Mouse (Mus musculus): Measurements from ENCODE around the gene Mvb12b.

The Mvb12b gene

DNA sequence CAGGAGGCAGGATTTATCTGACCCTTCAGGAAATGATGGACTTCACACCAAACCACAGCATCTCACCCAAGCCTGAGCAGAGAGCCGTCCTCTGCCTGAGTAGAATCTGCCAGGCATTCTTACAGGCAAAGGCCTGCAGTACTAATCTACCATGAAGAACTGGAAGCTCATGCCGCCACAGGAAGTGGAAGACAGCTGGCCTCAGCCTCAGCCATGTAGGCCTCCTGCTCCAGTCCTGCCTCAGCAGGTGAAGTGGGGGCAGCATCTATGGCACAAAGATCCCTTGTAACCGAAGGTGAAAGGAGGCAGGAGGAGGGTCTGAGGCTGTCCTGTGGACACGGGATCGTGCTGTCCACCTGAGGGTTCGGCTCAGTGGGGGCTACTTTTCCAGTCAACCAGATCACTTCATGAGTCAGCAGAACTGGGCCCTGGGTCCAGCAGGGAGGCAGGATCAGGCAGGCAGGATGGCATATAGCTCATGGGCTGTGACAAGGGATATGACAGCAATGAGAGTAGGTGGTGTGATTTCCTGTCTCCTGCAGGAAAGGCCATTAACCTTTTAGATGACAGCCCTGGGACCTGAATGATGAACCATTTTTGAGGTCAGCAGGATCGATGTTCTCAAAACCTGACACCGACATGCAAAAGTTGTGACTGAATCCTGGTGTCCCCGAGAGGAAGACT lies 69.9 kb downstream of the Mvb12b start:
- DNase-seq (ENCODE audit: extremely low spot score, low read depth, low spot score) = no peak

DNA sequence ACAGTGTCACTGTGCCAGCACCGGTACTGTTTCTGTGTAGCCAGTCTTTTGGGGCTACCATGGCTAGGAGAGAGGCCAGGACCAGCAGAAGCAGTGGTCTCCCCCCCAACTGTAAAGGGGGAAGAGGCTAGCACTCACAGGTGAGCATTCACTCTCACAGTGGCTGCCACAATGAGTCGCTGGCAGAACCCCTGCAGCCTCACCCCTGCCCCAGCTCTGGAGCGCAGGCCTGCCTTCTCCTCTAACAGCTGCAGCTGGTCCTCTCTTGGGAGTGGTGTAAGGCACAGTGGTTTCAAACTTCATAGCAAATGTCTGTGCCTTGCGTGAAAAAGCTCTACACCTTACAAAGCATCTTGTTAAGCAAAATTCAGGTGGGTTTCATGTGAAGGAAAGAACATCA lies 70.7 kb downstream of the Mvb12b start:
- no peak for DNase-seq (ENCODE audit: extremely low spot score, low read depth, low spot score)

DNA sequence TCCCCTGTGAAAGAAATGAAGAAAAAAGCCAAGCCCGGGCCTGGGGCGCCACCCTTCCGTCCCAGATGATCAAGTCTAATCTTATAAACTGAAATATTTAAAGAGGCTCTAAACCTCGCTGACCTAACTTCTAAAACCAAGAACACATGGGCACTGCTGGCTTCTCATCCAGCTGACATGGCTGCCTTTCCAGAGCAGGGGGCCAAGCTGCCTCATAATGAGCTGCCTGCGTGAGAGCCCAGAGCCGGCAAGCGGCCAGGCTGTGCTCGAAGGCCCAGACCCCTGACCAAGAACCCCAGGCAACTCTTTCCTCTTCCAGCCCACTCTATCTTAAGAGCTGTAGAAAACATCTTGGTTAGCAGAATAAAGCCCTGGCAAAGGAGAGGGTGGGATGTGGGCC lies 73.2 kb downstream of the Mvb12b start:
- DNase-seq (ENCODE audit: extremely low spot score, low read depth, low spot score) = no peak

DNA sequence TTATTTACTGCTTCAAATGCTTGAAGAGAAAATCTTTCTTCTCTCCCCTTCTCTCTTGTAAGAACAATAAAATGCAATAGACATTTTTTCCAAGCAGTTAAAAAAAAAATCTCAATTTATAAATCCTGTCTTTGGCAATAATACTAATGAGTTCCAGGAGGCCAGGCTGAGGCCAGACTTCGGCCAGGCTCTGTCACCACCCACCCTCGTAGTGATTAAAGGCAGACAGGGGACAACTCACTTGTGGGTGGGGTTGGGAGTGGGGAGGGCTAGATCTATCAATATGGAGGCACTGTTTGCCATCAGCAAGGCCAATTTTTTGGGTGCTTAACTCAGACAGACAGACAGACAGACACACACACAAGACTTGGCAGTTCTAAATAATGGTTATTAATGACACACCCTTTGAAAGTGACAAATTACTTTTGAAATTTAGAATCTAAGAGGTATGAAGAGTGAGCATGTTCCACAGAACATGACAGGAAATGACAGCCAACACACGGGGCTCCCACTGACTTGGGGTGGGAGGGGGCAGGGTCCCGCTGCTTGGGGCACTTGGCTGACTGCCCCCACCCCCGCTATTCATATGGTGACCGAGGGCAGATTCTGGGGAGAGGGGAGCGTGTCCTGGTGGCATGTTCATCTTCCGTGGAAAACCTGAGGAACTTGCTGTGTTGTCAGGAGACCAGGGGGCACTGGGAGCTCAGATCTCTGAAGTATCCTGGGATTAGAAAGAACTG lies 74.1 kb downstream of the Mvb12b start:
- no peak for DNase-seq (ENCODE audit: extremely low spot score, low read depth, low spot score)

DNA sequence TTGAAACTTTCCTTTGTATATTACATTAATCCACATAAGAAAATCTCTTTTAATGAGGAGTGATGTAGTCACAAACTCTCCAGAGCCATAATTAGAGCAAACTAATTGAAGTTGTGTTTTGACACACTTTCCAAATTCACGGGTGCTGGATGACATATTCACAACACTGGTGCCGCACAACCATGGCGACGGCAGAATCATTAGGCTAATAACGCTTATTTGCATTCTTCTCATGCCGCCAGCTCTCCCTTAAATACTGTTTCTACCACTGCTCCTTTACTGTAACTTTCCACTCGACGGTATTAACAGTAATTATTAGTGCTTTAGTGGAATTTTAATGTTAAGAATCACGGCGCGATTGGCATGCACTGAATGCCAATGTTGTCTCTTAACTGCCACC lies 74.8 kb downstream of the Mvb12b start:
- DNase-seq (ENCODE audit: extremely low spot score, low read depth, low spot score) = no peak

DNA sequence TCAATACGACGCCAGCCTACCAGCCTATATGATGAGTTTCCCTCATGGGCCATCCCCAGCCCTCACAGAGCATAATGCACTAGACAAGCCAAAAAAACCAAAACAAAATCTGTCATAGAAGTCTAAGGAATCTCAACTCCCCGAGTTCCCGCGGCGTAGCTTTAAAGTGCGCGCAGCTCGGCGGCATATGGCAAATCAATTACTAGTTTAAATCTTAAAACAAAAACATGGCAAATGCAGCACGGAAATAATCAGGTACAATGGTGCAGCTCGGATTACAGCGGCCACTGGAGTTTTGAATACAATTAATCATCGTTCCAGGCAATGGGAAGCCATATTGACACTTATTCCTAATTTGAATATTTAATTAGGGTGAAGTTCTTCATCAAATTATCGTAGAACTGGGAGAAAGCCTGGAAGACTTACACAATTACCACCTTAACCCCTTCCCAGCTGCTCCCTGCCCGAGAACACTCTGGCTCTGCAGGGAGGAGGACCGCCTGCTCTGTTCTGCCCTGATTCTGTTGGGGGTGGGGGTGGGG lies 76.3 kb downstream of the Mvb12b start:
- DNase-seq (ENCODE audit: extremely low spot score, low read depth, low spot score) = no peak

DNA sequence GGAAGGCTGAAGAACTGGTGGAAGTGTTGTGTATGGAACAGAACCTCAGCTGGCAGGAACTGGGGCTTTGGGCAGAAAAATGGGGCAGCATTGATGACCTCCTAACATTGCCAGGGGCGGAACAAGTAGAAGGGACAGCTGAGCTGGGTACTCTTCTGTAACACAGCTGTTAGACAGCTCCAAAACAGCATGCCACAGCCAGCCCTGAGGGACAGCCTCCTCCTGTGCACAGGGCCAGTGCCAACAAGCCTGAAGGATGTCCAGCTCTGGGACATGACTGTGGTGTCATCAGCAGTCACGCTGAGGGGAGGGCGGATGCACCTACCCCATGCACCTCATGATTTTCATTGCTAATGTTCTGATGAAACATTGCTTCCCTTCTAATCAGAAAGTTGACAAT lies 78.7 kb downstream of the Mvb12b start:
- DNase-seq (ENCODE audit: extremely low spot score, low read depth, low spot score) = no peak

DNA sequence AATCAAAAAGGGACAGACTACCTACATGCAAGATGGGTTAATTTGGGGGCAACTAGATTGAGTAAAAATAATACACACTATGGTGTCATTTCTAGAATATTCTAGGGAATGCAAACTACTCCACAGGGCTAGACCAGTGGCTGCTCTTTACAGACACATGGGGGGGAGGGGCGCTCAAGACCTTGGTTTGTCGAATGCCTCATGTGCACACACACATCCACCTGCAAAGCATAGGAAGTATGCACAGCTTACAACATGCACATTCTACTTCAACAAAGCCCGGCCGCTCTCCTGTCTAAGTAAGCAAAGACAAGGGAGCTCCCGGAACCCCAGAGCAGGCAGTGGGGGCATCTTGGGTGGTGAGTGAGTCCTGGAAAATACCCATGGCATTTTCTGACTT lies 79.7 kb downstream of the Mvb12b start:
- no peak for DNase-seq (ENCODE audit: extremely low spot score, low read depth, low spot score)

DNA sequence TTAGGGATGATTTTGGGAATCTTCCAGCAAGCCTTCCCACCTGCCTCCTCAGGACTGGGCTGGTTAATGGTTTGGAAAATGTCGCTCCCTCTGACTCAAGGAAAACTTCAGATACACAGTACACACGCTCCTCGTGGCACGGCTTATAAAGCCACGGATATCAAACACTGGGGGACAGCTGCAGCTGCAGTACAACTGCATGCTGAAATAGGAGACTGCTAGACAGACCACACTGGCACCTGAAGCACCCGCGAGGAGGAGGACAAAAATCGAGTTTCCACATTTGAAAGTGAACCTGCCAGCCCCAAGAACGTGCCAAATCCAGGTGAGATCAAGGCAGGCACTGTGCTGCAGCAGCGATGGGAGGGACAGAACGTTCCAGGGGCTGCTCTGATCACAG lies 82.1 kb downstream of the Mvb12b start:
- DNase-seq (ENCODE audit: extremely low spot score, low read depth, low spot score) = no peak

DNA sequence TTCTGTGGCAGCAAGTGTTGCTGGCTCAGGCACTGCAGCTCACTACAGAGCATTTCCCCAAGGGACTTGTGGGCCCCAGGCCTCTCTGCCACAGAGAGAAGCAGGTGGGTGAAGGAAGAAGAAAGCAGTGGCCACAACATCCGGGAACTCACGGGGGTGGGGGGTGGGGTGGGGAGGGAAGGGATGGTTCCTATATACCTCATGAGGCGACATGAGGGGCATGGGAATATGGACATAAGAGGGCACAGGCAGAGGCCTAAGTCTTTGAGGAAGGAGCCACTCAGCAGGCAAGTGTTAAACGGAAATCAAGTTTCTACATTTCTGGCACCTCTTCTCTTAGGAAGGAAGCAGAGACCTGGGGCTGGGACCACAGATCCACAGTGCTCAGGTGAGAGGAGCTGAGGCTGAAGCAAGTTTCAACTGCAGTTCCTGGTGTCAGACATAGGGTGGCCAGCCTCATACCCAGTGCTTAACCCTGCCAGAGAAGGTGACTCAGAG lies 84.0 kb downstream of the Mvb12b start:
- no peak for DNase-seq (ENCODE audit: extremely low spot score, low read depth, low spot score)

DNA sequence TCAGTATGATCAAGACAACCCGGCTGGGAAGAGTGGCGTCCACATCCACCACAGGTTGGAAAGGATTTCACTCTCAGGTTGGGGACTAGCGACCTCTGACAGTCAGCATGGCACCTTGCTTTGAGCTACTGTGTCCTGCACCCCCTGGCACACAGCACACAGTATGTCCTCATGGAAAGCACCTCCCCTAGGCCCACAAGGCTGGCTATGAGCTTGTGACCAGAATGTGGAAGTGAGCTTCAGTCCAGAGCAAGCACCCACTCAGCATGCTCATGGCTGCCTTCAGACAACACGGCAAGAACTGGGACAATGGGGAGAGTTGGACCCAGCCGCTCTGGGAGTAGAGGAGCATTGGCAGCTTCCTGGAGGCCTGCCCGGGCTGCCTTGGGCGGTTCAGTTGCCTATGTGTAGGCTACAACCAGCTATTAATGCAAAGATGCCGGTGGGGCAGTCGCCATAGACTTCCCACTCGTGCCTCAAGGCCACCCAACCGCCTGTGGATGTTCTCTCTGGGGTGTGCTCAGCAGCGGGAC lies 84.6 kb downstream of the Mvb12b start:
- no peak for DNase-seq (ENCODE audit: extremely low spot score, low read depth, low spot score)

DNA sequence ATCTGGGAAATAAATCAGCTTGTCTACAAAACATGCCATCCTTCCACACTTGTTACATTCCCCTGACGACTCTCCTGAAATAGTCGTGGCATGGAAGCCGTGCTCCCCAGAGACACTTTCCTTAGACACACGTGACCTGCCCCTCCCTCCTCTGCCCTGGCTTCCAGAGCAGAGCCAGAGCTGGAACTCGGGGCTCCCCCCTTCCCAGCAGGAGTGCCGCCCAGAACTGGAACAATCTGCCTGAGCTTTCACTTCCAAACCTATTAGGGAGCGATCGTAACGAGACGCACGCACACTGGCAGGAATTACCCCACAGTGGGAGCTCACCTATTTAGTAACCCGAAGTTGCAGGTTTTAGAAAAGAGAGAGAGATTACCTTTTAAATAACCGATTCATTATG lies 86.0 kb downstream of the Mvb12b start:
- no peak for DNase-seq (ENCODE audit: extremely low spot score, low read depth, low spot score)

DNA sequence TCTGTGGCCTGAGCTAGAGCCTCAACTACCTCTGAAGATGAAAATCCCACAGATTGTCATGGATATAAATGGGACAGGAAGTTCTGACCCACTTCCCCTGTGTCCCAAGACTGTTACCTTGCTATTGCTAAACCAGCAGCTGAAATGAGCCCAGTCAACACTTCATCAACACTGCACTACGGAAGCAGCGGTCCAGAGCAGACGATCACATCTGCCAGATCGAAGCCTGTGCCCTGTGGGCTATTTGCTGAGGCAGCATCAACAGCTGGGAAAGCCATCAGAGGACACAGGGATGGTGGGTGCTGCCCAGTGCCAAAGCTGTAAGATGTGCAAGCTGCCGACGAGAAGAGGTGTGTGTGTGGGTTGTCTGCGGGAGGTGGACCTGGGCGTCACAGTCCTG lies 86.4 kb downstream of the Mvb12b start:
- DNase-seq (ENCODE audit: extremely low spot score, low read depth, low spot score) = no peak

DNA sequence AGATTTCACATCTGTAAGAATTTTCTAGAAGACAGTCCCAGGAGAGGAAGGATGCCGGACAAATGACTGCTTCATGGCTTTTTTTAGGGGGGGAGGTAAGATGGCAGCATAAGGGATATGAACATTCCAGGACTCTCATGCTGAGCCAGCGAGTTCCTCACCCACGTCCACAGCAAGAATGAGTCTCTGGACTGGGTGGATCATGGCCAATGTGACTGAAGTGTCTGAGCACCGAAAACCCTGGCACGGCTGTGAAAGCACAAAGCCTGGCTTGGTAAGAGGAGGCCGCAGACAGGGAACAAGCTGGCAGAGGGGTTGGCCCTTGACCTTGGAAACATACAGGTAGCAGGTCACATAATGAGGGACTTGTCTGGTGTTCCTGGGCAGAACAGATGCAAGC lies 87.5 kb downstream of the Mvb12b start:
- DNase-seq (ENCODE audit: extremely low spot score, low read depth, low spot score) = no peak

DNA sequence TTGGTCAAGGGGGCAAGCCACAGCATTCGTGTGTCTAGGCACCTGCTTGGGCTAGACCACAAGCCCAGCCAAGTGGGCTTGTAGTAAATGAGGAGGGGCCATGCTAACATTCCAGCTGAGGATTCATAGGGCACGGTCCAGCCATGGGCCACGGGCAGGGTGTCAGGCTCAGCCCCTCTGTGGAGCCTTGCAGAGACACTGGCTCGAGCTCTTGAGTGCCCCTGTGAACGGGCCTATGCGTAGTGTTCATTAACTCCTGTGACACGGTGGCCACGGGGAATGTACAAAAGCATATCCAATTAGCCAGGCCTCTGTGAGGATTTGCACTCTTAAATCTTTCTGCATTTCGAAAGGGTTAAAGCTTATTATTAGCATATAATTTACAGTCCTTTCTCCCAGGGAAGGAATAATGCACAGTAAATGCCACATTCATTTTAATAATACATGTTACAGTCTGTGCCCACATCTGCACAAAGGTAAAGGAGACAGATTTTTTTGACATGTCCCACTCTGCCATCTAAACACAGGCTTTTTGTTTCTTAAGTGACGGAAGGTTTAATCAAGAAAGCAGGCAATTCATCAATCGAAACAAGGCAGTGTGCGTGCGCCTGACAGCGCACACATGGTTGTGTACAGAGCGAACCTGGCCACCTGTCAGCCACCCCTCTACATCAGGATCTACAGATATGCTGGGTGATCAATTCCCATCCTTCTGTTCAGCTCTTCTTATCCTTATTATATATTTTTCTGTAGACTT lies 91.9 kb downstream of the Mvb12b start:
- DNase-seq (ENCODE audit: extremely low spot score, low read depth, low spot score) = no peak

DNA sequence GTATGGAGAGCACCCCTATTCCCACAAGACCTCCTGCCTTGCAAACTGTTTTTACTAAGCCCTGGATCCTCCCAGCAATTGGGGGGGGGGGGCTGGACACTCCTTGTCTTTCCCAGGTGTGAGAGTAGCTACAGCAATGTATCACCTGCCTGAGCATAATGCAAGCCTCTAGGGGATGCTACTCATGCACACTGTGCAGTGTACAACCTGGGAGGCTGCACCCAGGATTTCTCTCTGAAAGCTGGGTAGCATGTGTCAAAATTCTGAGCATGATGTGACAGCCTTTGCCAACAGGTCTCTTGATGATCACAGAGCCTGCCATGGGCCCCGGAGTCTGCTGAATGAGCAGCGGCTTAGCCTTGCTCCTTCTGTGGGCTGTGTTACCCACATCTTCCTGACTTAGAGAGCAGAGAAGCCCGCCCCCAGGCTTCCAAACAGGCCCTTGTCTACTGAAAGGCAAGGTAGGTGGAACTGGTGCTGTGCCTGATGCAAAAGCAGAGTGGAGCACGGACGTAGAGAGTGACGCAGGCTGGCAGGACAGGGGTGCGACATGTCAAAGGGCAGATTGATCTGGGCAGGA lies 92.7 kb downstream of the Mvb12b start:
- DNase-seq (ENCODE audit: extremely low spot score, low read depth, low spot score) = no peak

DNA sequence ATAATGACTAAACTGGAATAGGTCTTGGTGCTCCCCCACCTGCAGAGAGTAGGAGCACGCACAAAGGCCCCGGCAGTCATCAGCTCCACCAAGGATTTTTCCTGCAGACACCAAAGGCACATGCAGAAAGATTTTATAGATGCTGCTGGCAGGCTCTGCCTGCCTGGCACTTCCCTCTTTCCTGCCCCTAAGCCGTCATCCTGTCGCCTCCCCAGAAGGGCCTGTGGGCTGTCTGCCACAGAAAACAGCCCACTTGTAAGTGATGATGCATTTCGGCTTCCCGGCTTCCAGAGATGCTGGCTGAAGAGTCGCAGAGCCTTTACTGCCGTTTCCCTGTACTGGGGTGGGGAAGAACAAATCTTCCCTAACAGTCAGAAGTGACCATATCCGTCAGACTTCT lies 93.3 kb downstream of the Mvb12b start:
- DNase-seq (ENCODE audit: extremely low spot score, low read depth, low spot score) = no peak

DNA sequence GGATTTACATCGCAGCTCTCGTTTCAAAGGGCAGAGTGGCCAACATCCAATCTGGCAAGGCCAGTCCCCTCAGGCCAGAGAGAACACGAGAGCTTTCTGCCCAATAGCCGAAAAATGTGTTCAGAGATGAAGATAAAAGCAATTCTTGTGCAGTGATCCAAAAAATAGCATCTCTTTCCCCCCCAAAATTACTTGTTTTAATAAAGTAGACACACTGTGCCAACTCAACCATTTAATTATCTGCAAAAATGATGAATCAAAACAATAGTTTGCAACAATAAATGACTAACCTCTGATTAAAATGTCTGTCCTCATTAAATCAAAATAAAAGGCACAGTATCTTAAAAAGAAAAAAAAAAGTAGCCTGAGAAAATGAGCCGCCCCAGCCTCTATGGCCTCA lies 97.4 kb downstream of the Mvb12b start:
- DNase-seq (ENCODE audit: extremely low spot score, low read depth, low spot score) = no peak

DNA sequence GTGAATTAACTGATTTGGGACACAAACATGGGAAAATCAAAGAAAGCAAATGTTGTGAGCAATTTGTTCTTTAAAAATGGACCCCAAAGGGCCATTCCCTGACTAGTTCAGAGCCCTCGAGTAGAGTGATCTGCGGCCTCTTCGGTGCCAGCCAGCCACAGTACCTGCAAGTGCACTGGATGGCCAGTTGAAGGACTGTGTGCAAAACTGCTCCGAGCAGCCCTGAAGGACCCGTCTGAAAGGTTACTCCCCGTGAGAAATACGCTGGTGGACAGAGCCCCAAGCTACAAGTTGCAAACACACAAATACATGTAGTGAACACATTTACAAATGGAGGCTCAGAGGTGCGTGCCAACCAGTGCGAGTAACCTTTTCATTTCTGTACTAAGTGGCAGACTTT lies 98.0 kb downstream of the Mvb12b start:
- no peak for DNase-seq (ENCODE audit: extremely low spot score, low read depth, low spot score)

DNA sequence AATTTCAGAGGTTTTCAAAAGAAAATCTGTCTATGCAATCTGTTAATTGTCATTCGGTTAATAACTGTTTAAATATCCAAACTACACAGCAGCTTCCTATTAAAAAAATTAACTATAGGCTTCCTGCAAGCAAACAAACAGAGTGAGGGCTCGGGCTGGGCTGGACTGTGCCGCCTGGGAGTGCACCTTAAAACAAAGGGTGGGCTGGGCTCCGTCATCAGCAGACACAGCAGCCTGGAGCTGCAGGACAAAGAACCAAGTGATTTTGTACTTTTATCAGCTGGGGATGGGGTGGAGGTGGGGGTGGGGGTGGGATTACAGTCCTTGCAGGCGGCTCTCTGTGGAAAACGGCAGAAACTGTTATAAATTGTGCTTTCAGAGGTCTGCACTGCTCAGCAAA lies 98.5 kb downstream of the Mvb12b start:
- DNase-seq (ENCODE audit: extremely low spot score, low read depth, low spot score) = no peak

DNA sequence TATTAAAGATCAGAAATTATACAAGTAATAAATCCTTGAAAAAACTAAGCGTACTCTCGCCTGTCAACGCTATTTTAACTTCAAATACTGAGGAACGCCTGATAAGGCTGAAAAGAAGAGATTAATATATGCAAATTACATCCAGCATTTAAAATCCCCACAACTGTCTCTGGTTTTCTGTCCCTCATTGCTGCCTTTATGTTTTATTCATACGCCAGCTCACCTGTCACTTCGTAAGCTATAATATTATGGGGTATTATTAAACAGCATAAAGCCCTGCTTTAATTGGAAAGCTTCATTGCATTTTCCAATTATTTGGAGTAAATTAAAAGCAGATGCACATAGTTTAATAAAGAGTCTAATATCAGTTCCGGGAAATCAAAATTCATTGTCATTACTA lies 98.9 kb downstream of the Mvb12b start:
- DNase-seq (ENCODE audit: extremely low spot score, low read depth, low spot score) = no peak

All from hindlimb bud, embryonic 11.5 days (tissue).